Mouse (Mus musculus): ENCODE data around the gene Areg.

Areg gene

DNA sequence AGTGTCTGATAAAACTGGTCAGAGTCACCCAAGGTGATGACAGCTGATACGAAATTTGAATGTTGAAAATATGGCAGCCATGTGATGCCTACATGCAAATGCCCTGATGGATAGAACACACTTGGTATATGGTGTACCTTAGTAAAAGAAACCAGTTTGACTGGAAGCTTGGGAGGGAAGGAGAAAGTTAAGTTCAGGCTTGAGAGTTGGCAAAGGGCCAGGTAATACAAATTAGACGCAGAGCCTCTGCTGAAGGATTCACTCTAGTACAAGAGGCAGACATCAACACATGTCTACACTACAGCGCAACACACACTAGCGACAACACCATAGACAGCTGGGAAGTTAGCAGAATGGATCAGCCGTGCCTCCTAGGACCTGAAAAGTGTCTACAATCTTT lies 27.2 kb downstream of the Areg start:
- DNase-seq (ENCODE audit: low spot score) = no peak

DNA sequence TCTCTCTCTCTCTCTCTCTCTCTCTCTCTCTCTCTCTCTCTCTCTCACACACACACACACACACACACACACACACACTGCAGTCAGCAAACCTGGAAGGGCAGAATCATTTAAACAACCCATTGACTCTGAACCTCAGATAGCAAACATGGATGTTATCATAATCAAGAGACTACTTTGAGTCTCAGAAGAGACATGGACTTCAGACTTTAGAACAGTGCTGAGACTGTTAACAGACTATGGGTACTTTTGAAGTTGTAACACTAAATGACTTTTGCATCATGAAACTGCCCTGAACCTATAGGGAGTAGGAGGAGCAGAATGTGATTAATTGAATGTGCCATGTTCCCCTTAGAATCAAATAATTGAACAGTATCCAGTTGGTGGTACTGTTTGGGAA lies 37.0 kb downstream of the Areg start:
- no peak for DNase-seq (ENCODE audit: low spot score)

DNA sequence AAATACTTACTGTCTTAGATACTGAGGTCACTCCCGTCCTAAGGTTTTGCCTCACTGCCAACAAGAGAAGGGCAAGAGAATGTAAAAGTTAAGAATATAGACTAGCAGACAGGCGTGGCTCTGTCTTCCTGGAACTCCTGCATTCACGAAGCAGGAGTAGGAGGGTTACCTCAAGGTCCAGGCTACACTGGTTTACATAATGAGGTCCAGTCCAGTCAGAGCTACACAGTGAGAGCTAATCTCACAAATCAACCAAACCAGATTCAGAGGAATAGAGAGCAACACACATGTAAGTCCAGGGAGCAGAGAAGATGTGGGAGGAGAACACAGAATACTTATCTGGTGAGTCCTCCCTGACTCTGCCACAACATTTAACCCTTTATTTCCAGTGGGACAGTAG lies 55.2 kb downstream of the Areg start:
- DNase-seq (ENCODE audit: low spot score) = no peak

Measured in embryo, embryonic 10 days (tissue).